Mouse (Mus musculus) frontal cortex, adult (tissue): Measurements from ENCODE around the gene Unc93b1.

Source experiments
- ATAC-seq: cut with Nextera tagmentation; 2 replicates; pipeline ENCODE4 v1.9.2; 2017; ENCODE audit warnings: mild to moderate bottlenecking, moderate library complexity, mixed read lengths; ENCODE audit not compliant: low TSS enrichment

Gene Unc93b1

GRCm38 (mm10) chr19:3935032-3935895 is at the start of gene Unc93b1:
TSS of gene Unc93b1 (plus strand) at chr19:3935186.
- ATAC-seq: peak; percentile 34; the same call in 1 of the 2 replicates

GRCm38 (mm10) chr19:3889096-3889495 is 45.9 kb upstream of the Unc93b1 start:
- no peak for ATAC-seq

- no peak for ATAC-seq
Measured at GRCm38 (mm10) chr19:3890181-3890580, 44.8 kb upstream of the Unc93b1 start.

GRCm38 (mm10) chr19:3893545-3894116 is 41.4 kb upstream of the Unc93b1 start:
- no peak for ATAC-seq

GRCm38 (mm10) chr19:3894294-3894693 is 40.7 kb upstream of the Unc93b1 start:
- no peak for ATAC-seq

- ATAC-seq: no peak; the same call in 1 of the 2 replicates
Measured at GRCm38 (mm10) chr19:3895171-3895631, 39.8 kb upstream of the Unc93b1 start.

- no peak for ATAC-seq
Measured at GRCm38 (mm10) chr19:3896208-3896607, 38.8 kb upstream of the Unc93b1 start.

- no peak for ATAC-seq
Measured at GRCm38 (mm10) chr19:3897557-3897956, 37.4 kb upstream of the Unc93b1 start.

GRCm38 (mm10) chr19:3898952-3899351 is 36.0 kb upstream of the Unc93b1 start:
- no peak for ATAC-seq

GRCm38 (mm10) chr19:3899618-3900017 is 35.4 kb upstream of the Unc93b1 start:
- ATAC-seq: peak; percentile 59; the same call in 1 of the 2 replicates

GRCm38 (mm10) chr19:3902966-3903365 is 32.0 kb upstream of the Unc93b1 start:
- ATAC-seq: no peak

- ATAC-seq: no peak
Measured at GRCm38 (mm10) chr19:3903648-3904362, 31.2 kb upstream of the Unc93b1 start.

- no peak for ATAC-seq
Measured at GRCm38 (mm10) chr19:3904363-3904675, 30.7 kb upstream of the Unc93b1 start.

GRCm38 (mm10) chr19:3905261-3905969 is 29.6 kb upstream of the Unc93b1 start:
- ATAC-seq: no peak

- no peak for ATAC-seq
Measured at GRCm38 (mm10) chr19:3906326-3906725, 28.7 kb upstream of the Unc93b1 start.

GRCm38 (mm10) chr19:3906795-3907786 is 27.9 kb upstream of the Unc93b1 start, which contains the start of gene Tcirg1:
TSS of gene Tcirg1 (minus strand) at chr19:3907133.
- ATAC-seq: peak; percentile 39; the same call in 1 of the 2 replicates

GRCm38 (mm10) chr19:3907876-3908660 is 26.9 kb upstream of the Unc93b1 start:
- ATAC-seq: no peak

- no peak for ATAC-seq
Measured at GRCm38 (mm10) chr19:3910206-3910605, 24.8 kb upstream of the Unc93b1 start.

- ATAC-seq: peak; percentile 94
Measured at GRCm38 (mm10) chr19:3912337-3913204, 22.4 kb upstream of the Unc93b1 start, which contains the start of gene Ndufs8. TSS of gene Ndufs8 (minus strand) at chr19:3912774.
